Mouse (Mus musculus) right cerebral cortex, adult 18-20 months (tissue): ENCODE results near the gene Ramp3.

Source experiments
- DNase-seq: peaks from one replicate; pipeline ENCODE4 v3.0.0; 2022; ENCODE audit warnings: mixed read lengths

Gene Ramp3

GRCm38 (mm10) chr11:6674701-6675100, 16.4 kb downstream of the Ramp3 start:
- no peak for DNase-seq

GRCm38 (mm10) chr11:6675402-6675801, 17.1 kb downstream of the Ramp3 start:
- DNase-seq = no peak

- no peak for DNase-seq
These were observed 18.3 kb downstream of the Ramp3 start for GRCm38 (mm10) chr11:6676641-6677040.

- DNase-seq = no peak
These were observed 19.2 kb downstream of the Ramp3 start for GRCm38 (mm10) chr11:6677530-6677929.

- DNase-seq = no peak
These were observed 21.5 kb downstream of the Ramp3 start for GRCm38 (mm10) chr11:6679694-6680396.

GRCm38 (mm10) chr11:6680397-6680818, 22.1 kb downstream of the Ramp3 start:
- DNase-seq = no peak

GRCm38 (mm10) chr11:6684741-6685140, 26.4 kb downstream of the Ramp3 start:
- no peak for DNase-seq

- no peak for DNase-seq
These were observed 30.6 kb downstream of the Ramp3 start for GRCm38 (mm10) chr11:6688888-6689287.

GRCm38 (mm10) chr11:6692341-6692740, 34.0 kb downstream of the Ramp3 start:
- no peak for DNase-seq

- DNase-seq = no peak
These were observed 35.8 kb downstream of the Ramp3 start for GRCm38 (mm10) chr11:6694114-6694513.

- DNase-seq = no peak
These were observed 36.9 kb downstream of the Ramp3 start for GRCm38 (mm10) chr11:6695176-6695575.

- DNase-seq = no peak
These were observed 38.2 kb downstream of the Ramp3 start for GRCm38 (mm10) chr11:6696551-6696950.

GRCm38 (mm10) chr11:6697751-6698150, 39.4 kb downstream of the Ramp3 start:
- no peak for DNase-seq

- no peak for DNase-seq
These were observed 40.0 kb downstream of the Ramp3 start for GRCm38 (mm10) chr11:6698281-6698680.

GRCm38 (mm10) chr11:6702258-6702657, 43.9 kb downstream of the Ramp3 start:
- DNase-seq = no peak

- no peak for DNase-seq
These were observed 46.5 kb downstream of the Ramp3 start for GRCm38 (mm10) chr11:6704851-6705250.

GRCm38 (mm10) chr11:6705516-6705915, 47.2 kb downstream of the Ramp3 start:
- no peak for DNase-seq

- DNase-seq = no peak
These were observed 48.5 kb downstream of the Ramp3 start for GRCm38 (mm10) chr11:6706796-6707195.

GRCm38 (mm10) chr11:6708437-6708836, 50.1 kb downstream of the Ramp3 start:
- DNase-seq = no peak

- DNase-seq = no peak
These were observed 52.1 kb downstream of the Ramp3 start for GRCm38 (mm10) chr11:6710409-6710808.

- no peak for DNase-seq
These were observed 62.4 kb downstream of the Ramp3 start for GRCm38 (mm10) chr11:6720746-6721145.

- DNase-seq = no peak
These were observed 68.6 kb downstream of the Ramp3 start for GRCm38 (mm10) chr11:6726921-6727320.
